Mouse (Mus musculus): ENCODE measurements at regions not wholly inside any gene's neighbourhood (a gene's known extent, or its start where the extent isn't known, plus 50 kb on each side); places are given as distances from the start of the nearest gene placed in this dataset.

- TF ChIP-seq POLR2A (IDR thresholded peaks at IDR 0.05; ENCODE audit: insufficient read depth, low read depth, low read length) (no peak), CTCF (IDR thresholded peaks at IDR 0.05) (no peak)
Observed at GRCm38 (mm10) chr12:110168407-110168806, 110.5 kb upstream of the Dio3 start.
